In the genomic region with DNA sequence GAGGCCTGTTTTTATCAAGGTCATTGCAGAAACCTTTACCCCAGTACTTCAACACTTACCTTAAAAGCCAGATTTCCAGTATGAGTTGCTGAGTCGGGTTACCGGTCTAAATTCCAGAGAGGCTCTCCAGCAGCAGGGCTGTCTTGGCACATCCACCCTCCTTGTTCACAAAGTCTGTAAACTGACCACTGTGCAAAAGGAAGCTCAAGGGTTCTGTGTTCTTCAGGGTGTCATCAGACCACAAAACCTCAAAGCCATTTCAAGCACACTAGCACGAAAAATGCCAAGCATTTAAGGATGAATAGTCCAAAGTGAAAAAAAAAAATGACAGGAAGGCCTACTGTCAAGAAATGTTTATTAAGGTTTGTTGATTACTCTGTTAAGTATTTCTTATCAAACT, we compare ENCODE assay signal across 24 mouse cellular contexts. TPM values are rescaled to one million over a fixed set of nuclear protein-coding genes. Genes with fewer than 3 reads are reported as not detected.
A peak's percentile ranks its signal among the peaks of the same experiment; 100 is the strongest.
DNase-seq lines count a peak whose midpoint lies in the region; ATAC-seq and TF ChIP-seq lines count a peak whose summit lies in the region.
"Had no signal": no experiment of that assay in that cellular context is flagged by ENCODE, and none has a peak within 500 bp of the region (broad histone marks: within the 10 kb centered on the region; RNA-seq: fewer than 3 reads in every experiment).

A gene (minus strand): TSS at position 187 of the 400 bp plus-strand sequence.

- H3K36me3 ChIP-seq in liver, embryonic 16.5 days (ENCODE audit: control insufficient read depth, insufficient read depth), result no peaks in the 10 kb centered on the region
- H3K36me3 ChIP-seq: heart, embryonic 15.5 days; limb, embryonic 15.5 days had no signal

- no peak within 1 kb of the TSS for H3K4me2 ChIP-seq in liver, embryonic 16.5 days (ENCODE audit: low read depth, low read length)
- H3K4me2 ChIP-seq: heart, embryonic 15.5 days; limb, embryonic 15.5 days had no signal

- no peaks in the 10 kb centered on the region for H3K4me1 ChIP-seq in liver, embryonic 16.5 days (ENCODE audit: control insufficient read depth, low read depth, low read length)
- no peaks in the 10 kb centered on the region; the same call in 1 of the 2 replicates for H3K4me1 ChIP-seq in bone marrow, adult 2 months (ENCODE audit: control insufficient read depth, insufficient read depth, low read length)
- H3K4me1 ChIP-seq: heart, embryonic 15.5 days; limb, embryonic 15.5 days had no signal

- no peak within 1 kb of the TSS for H3K27ac ChIP-seq in liver, embryonic 16.5 days (ENCODE audit: low read length)
- H3K27ac ChIP-seq in bone marrow, adult 2 months (ENCODE audit: control insufficient read depth, insufficient read depth, low read depth, low read length, poor library complexity), result peak within 1 kb of the TSS; percentile 71; the same call in 1 of the 2 replicates
- H3K27ac ChIP-seq: heart, embryonic 15.5 days; layer of hippocampus, adult 2 months; limb, embryonic 15.5 days had no signal

- no peaks in the 10 kb centered on the region for H3K27me3 ChIP-seq in liver, embryonic 16.5 days (ENCODE audit: control insufficient read depth, insufficient read depth, low read depth, low read length)
- H3K27me3 ChIP-seq: heart, embryonic 15.5 days; limb, embryonic 15.5 days had no signal

- no peak within 1 kb of the TSS for H3K9ac ChIP-seq in liver, embryonic 16.5 days (ENCODE audit: low read depth, low read length)
- H3K9ac ChIP-seq: heart, embryonic 15.5 days; limb, embryonic 15.5 days had no signal

- no peaks in the 10 kb centered on the region for H3K9me3 ChIP-seq in liver, embryonic 16.5 days (replicated peaks; ENCODE audit: control insufficient read depth, low read length)
- H3K9me3 ChIP-seq: heart, embryonic 15.5 days; limb, embryonic 15.5 days had no signal

- ATAC-seq in liver, embryonic 16.5 days (ENCODE audit: low read depth), result no peak
- peak; percentile 23 to 68; a peak in 1 of 4 replicates for ATAC-seq in hematopoietic stem cell, adult 5-6 weeks (replicated peaks in 1 of 2; ENCODE audit: insufficient read depth in 1 of 2, low FRiP score in 2 of 2, low TSS enrichment in 1 of 2, low read depth in 1 of 2, poor library complexity in 2 of 2, severe bottlenecking in 2 of 2)
- no peak for ATAC-seq in neutrophil, adult 5-6 weeks (ENCODE audit: extremely low read depth, insufficient number of reproducible peaks, low FRiP score, poor library complexity, severe bottlenecking)
- ATAC-seq: midbrain, embryonic 16.5 days had no signal

- WGBS in liver, embryonic 16.5 days (ENCODE audit: insufficient replicate concordance), result 25% methylated on average over 3 of the region's 3 CpGs
- 21% methylated on average over 3 of the region's 3 CpGs for WGBS in bone marrow, adult 2 months

- no peak for TF ChIP-seq POLR2A in bone marrow, adult 2 months (IDR thresholded peaks at IDR 0.05; ENCODE audit: borderline replicate concordance, control insufficient read depth, low read depth, low read length)

- H3K4me3 ChIP-seq in liver, embryonic 16.5 days (ENCODE audit: low read depth, low read length), result peak within 1 kb of the TSS; percentile 24; the same call in 1 of the 2 replicates
- peak within 1 kb of the TSS; percentile 74 for H3K4me3 ChIP-seq in bone marrow, adult 2 months (replicated peaks; ENCODE audit: control insufficient read depth, low read depth, low read length)
- H3K4me3 ChIP-seq: heart, embryonic 15.5 days; layer of hippocampus, adult 2 months; limb, embryonic 15.5 days had no signal

- no peak for DNase-seq in liver
- DNase-seq in gastrocnemius, postnatal 25 days, result no peak
- DNase-seq in thymus, postnatal 36 days, result no peak
- DNase-seq: adrenal gland, adult 2 months; B cell, adult 2 months; cerebellum, adult 11-12 months; cerebellum, postnatal 25 days; kidney, adult 2 months; kidney, postnatal 14 days; lung, adult 2 months; right cerebral cortex, adult 18-20 months; thymus, postnatal 14 days had no signal

- no peak for TF ChIP-seq CTCF in bone marrow, adult 2 months (IDR thresholded peaks at IDR 0.05; ENCODE audit: control insufficient read depth, insufficient read depth, low read length)

RNA-seq across cellular contexts. Expression of the gene that starts here (rescaled TPM):
- polyA plus RNA-seq in liver, embryonic 16.5 days (2015; fragmentation: Nextera tagmentation; extraction: Ambion mirVana), result 4.1 and 4.3 TPM in 2 replicates
- polyA plus RNA-seq in bone marrow, adult 2 months (2011; ENCODE audit: insufficient read depth, insufficient read length, low replicate concordance, missing spikeins), result 4.6 and 16.8 TPM in 2 replicates
- 5.3 and 14.3 TPM in 2 replicates for total RNA-seq in hematopoietic stem cell, adult 5-6 weeks (2017)
- 42.4 and 49.0 TPM in 2 replicates for total RNA-seq in neutrophil, adult 5-6 weeks (2017)
- not detected for total RNA-seq in gastrocnemius, postnatal 25 days (2021)
- total RNA-seq: gastrocnemius, adult 8-10 months; layer of hippocampus, adult 2 months; left cerebral cortex, adult 18-20 months; left cerebral cortex, postnatal 36 days had no signal
- polyA plus RNA-seq: adrenal gland, adult 2 months; forebrain, embryonic 11.5 days had no signal

Comparison
In these comparisons a context has a peak if more than half of its experiments do, and no peak if none do; other contexts are left out.
1. ATAC-seq: peak in hematopoietic stem cell, adult 5-6 weeks (2 of 2); none in liver, embryonic 16.5 days (single experiment) and neutrophil, adult 5-6 weeks (single experiment).